Mouse (Mus musculus) limb, embryonic 10.5 days (tissue): ENCODE data around the gene Ccs. TPM values are rescaled to one million over a fixed set of nuclear protein-coding genes. Genes with fewer than 3 reads are reported as not detected.
"Not testable (repeated sequence)": the region's sequence is repeated elsewhere in the genome, so short reads cannot be mapped to it uniquely, and the experiment has no call there.

Source experiments
- DNase-seq: peaks from one replicate; pipeline ENCODE4 v3.0.0-alpha.2; 2017; ENCODE audit warnings: low spot score
- H3K27ac ChIP-seq: fragments of 300-500 bp; sonication (generic); 2 replicates; pipeline ENCODE4 v1.5.1; 2016; ENCODE audit warnings: mild to moderate bottlenecking
- H3K27me3 ChIP-seq: fragments of 300-500 bp; sonication (generic); 2 replicates; pipeline ENCODE4 v1.6.1; 2016; ENCODE audit warnings: low read depth, mild to moderate bottlenecking; ENCODE audit not compliant: poor library complexity, severe bottlenecking
- H3K36me3 ChIP-seq: fragments of 300-500 bp; sonication (generic); 2 replicates; pipeline ENCODE4 v1.6.1; 2016; ENCODE audit warnings: mild to moderate bottlenecking, moderate library complexity
- H3K4me1 ChIP-seq: fragments of 300-500 bp; sonication (generic); 2 replicates; pipeline ENCODE4 v1.6.1; 2016
- H3K4me3 ChIP-seq: fragments of 300-500 bp; sonication (generic); 2 replicates; pipeline ENCODE4 v1.5.1; 2016; ENCODE audit warnings: mild to moderate bottlenecking, moderate library complexity
- H3K9me3 ChIP-seq: fragments of 300-500 bp; sonication (generic); replicated peaks from 2 replicates; pipeline ENCODE4 v1.6.1; 2016; ENCODE audit warnings: mild to moderate bottlenecking
- WGBS: fragments of 180-500 bp; shearing (Covaris S2); methylation state at CpG from one replicate; pipeline ENCODE4 v1.1.7; 2016; 5-methylcytosine and 5-hydroxymethylcytosine counted together
- polyA plus RNA-seq: library from polyadenylated mRNA; unstranded; fragments of >200 nt; fragmentation: Nextera tagmentation; extraction: Ambion mirVana; gene quantifications from 2 replicates; pipeline ENCODE4 v1.2.1, GENCODE M21; 2016

The Ccs gene
- polyA plus RNA-seq, 1 experiment from 2014 or later: 55.3 TPM

DNA sequence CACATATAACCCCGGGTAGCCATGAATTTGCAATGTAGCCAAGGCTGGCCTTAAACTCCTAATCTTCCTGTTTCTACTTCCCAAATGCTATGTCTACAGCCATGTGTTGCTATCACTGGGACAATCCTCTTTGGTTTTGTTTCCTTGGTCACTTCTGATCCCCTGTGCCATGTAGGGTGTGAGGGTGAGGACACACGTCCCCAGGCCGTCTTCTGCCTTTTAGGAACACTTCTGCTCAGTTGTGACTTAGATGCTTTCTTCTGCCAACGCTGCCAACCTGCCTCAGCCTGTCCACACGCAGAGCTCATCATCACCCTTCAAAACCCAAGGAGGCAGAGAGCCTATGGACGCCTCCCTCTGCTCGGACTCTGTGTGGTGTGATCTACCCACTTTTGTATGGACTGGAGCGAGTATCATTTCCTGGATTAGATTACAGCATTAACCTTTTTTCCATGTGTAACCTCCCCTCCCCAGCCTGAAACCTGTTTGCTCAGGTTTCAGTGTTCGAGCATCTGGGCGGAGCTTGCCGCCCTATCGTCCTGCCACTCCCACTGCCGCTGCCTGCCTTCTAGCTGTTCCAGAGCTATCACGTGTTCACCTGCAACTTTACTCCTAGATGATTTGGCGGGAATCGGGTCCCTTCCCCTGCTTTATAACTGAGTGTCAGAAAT, 10.6 kb downstream of the Ccs start:
- H3K36me3 ChIP-seq: peaks cover 57% of the 10 kb centered on the region
- WGBS: 51% methylated on average over 16 of the region's 16 CpGs
- no peak overlapping the region; the same call in 1 of the 2 replicates for H3K27ac ChIP-seq
- H3K4me1 ChIP-seq: peaks cover 9% of the 10 kb centered on the region; the same call in 1 of the 2 replicates
- H3K27me3 ChIP-seq: no peaks in the 10 kb centered on the region
- no peaks in the 10 kb centered on the region for H3K9me3 ChIP-seq
- H3K4me3 ChIP-seq: no peak overlapping the region
- DNase-seq: no peak

DNA sequence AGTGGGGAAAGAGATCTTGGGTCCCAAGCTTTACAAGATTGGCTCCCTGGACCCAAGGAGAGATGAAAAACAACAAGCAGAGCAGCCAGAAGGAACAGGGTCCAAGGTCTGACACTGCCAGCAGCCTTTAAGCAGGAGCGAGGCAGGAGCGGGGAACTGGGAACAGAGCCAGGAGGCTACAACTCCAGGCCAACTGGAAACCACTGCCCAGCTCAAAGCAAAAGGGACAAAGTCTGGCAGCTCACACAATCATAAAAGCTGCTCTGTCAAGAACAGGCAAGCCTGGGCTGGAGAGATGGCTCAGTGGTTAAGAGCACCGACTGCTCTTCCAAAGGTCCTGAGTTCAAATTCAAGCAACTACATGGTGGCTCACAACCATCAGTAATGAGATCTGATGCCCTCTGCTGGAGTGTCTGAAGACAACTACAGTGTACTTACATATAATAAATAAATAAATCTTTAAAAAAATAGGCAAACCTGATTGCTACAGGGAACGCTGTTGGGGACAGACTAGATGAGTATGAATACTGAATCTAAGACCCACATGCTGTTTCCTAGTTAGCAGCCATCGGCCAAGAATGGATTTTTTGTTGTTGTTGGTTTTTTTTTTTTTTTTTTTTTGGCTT, 18.3 kb downstream of the Ccs start:
- Histone ChIP-seq H3K27me3 (no peaks in the 10 kb centered on the region), H3K9me3 (no peaks in the 10 kb centered on the region), H3K27ac (no peak overlapping the region), H3K4me1 (no peaks in the 10 kb centered on the region), H3K4me3 (no peak overlapping the region), H3K36me3 (peaks cover 18% of the 10 kb centered on the region)
- WGBS: 87% methylated on average over 5 of the region's 5 CpGs
- no peak for DNase-seq

DNA sequence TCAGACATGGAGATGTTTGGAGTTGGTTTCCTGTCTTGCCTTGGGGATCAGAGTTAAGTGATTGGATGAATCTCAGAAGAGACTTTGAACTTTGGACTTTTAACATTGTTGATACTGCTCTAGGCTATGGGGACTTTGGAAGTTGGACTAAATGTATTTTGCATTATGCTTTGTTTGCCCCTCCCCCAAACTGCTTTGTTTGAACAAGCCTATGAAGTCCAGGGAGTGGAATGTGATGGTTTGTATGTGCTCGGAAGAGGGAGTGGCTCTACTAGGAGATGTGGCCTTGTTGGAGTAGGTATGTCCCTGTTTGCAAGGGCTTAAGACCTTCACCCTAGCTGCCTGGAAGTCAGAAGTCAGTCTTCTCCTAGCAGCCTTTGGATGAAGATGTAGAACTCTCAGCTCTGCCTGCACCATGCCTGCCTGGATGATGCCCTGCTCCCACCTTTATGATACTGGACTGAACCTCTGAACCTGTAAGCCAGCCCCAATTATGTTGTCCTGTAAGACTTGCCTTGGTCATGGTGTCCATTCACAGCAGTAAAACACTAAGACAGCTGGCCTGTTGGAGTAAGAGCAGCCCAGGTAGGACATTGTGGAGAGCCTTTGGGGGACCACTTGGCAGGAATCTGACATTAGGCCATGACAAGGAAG, 21.8 kb downstream of the Ccs start:
- Histone ChIP-seq H3K4me1 (no peaks in the 10 kb centered on the region), H3K9me3 (no peaks in the 10 kb centered on the region; the same call in 1 of the 2 replicates), H3K36me3 (no peaks in the 10 kb centered on the region), H3K4me3 (no peak overlapping the region), H3K27me3 (no peaks in the 10 kb centered on the region), H3K27ac (no peak overlapping the region)
- WGBS: 74% methylated on average over 1 of the region's 1 CpGs
- DNase-seq: no peak

DNA sequence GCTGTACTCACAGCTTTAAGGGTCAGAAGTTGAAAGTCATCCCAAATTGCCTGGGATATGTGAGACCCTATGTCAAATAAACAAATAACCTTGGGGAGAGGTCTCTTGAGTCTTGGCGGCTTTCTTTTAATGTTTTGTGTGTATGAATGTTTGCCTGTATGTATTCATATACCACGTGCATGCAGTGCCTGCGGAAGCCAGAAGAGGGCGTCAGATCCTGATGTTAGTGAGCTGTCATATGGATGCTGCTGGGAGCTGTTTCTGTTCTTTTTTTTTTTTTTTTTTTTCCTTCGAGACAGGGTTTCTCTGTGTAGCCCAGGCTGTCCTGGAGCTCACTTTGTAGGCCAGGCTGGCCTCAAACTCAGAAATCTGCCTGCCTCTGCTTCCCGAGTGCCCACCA, 26.1 kb downstream of the Ccs start:
- Histone ChIP-seq H3K27me3 (no peaks in the 10 kb centered on the region), H3K9me3 (no peaks in the 10 kb centered on the region; the same call in 1 of the 2 replicates), H3K27ac (no peak overlapping the region), H3K4me3 (no peak overlapping the region), H3K4me1 (peaks cover 17% of the 10 kb centered on the region), H3K36me3 (no peaks in the 10 kb centered on the region)
- DNase-seq: no peak
- WGBS: 80% methylated on average over 6 of the region's 6 CpGs

DNA sequence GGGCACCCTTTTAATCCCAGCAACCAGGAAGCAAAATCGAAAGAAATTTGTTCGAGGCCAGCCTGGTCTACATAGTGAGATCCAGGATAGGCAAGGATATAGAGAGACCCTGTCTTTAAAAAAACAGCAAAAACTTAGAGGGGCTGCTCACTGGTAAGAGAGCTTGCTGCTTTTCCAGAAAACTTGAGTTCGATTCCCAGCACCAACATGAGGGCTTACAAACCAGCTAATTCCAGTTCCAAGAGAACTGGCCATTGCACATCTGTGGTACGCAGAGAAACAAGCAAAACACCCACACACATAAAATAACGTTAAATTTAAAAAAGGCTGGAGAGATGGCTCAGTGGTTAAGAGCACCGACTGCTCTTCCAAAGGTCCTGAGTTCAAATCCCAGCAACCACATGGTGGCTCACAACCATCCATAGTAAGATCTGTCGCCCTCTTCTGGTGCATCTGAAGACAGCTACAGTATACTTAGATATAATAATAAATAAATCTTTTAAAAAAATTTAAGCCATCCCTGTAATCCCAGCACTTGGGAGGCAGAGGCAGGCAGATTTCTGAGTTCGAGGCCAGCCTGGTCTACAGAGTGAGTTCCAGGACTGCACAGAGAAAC, 26.7 kb downstream of the Ccs start:
- H3K9me3 ChIP-seq, DNase-seq, H3K27me3 ChIP-seq, H3K36me3 ChIP-seq: not testable (repeated sequence)
- H3K4me3 ChIP-seq: peak overlapping the region; percentile 91
- WGBS: 77% methylated on average over 8 of the region's 8 CpGs
- H3K4me1 ChIP-seq: peaks cover 20% of the 10 kb centered on the region
- peak overlapping the region; percentile 92 for H3K27ac ChIP-seq

DNA sequence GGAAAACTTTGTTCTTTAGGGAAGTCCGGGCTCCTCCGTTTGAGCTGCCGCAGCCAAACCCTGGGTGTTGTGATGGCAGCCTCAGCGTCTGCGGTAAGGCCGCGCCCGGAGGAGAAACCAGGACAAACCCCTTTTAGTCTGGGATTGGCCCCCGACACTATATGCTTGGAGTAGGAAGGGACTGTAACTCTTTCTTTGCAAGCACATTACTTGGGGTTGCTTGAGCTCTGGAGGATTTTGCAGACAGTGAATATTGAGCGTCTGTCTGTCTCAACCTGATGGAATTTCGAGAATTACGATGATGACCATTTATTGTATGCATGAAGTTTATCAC, 27.3 kb downstream of the Ccs start:
- peaks cover 20% of the 10 kb centered on the region for H3K4me1 ChIP-seq
- peaks cover 3% of the 10 kb centered on the region for H3K36me3 ChIP-seq
- DNase-seq: no peak
- peak overlapping the region; percentile 92 for H3K27ac ChIP-seq
- no peaks in the 10 kb centered on the region; the same call in 1 of the 2 replicates for H3K9me3 ChIP-seq
- no peaks in the 10 kb centered on the region for H3K27me3 ChIP-seq
- peak overlapping the region; percentile 91 for H3K4me3 ChIP-seq
- 6% methylated on average over 12 of the region's 12 CpGs for WGBS

DNA sequence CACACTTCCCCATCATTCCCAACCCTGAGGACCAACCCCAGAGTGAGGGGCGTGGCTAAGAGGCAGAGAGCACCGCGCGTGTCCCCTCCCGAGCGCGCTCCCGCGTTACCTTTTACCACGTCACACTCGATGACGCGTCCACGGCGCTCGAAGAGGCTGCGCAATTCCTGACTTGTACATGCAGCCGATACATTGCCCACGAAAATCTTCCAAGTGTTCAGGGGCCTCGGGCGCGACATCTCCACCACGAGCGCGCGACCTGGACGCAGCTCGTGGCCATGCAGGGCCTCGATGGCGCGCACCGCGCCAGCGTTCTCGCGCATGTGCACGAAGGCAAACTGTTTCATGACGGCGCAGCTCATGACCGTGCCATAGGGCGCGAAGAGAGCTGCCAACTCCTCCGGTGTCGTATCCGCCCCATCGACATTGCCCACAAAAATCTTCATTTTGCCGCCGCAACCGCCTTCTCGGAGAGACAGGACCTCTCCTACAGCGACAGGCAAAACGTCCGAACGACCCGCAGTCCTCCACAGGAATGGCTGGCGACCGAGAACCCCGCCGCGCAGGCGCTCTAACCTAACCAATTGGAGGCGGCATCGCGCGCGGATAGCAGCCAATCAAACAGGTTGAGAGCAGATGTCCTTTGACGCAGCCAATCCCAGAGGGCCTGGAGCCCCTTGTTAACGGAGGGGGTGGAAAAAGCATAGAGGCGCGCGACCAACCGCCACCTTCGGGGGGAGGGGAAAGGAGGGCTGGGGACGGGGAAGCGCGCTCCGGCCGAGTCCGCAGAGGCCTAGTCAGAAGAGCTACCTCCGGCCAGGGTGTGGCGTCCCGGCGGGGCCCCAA, 27.8 kb downstream of the Ccs start, which contains the start of the genes Gm21992 and Rbm14:
Gene Gm21992, minus strand, starts transcription at position 550 of the 846 bp plus-strand sequence.
Gene Rbm14, minus strand, starts transcription at position 572 of the 846 bp plus-strand sequence.
- Histone ChIP-seq H3K27me3 (no peaks in the 10 kb centered on the region), H3K27ac (peak within 1 kb of the TSS; percentile 92), H3K9me3 (no peaks in the 10 kb centered on the region; the same call in 1 of the 2 replicates), H3K4me1 (peaks cover 20% of the 10 kb centered on the region), H3K36me3 (peaks cover 8% of the 10 kb centered on the region), H3K4me3 (peak within 1 kb of the TSS; percentile 91)
- WGBS: under 1% methylated on average over 83 of the region's 83 CpGs
- peak; percentile 97 for DNase-seq

- no peak for DNase-seq
- Histone ChIP-seq H3K4me1 (peaks cover 20% of the 10 kb centered on the region), H3K27ac (peak overlapping the region; percentile 92), H3K4me3 (peak overlapping the region; percentile 91), H3K9me3 (no peaks in the 10 kb centered on the region; the same call in 1 of the 2 replicates), H3K27me3 (no peaks in the 10 kb centered on the region), H3K36me3 (peaks cover 9% of the 10 kb centered on the region)
- 0% methylated on average over 17 of the region's 17 CpGs for WGBS
Measured at GRCm38 (mm10) chr19:4810746-4811062, 28.4 kb downstream of the Ccs start.

- H3K36me3 ChIP-seq: peaks cover 11% of the 10 kb centered on the region
- no peaks in the 10 kb centered on the region for H3K27me3 ChIP-seq
- no peaks in the 10 kb centered on the region for H3K9me3 ChIP-seq
- DNase-seq: no peak
- H3K27ac ChIP-seq: peak overlapping the region; percentile 92
- under 1% methylated on average over 14 of the region's 14 CpGs for WGBS
- peaks cover 20% of the 10 kb centered on the region for H3K4me1 ChIP-seq
- H3K4me3 ChIP-seq: peak overlapping the region; percentile 91
Measured at GRCm38 (mm10) chr19:4810309-4810708, 28.8 kb downstream of the Ccs start.

- Histone ChIP-seq H3K9me3 (no peaks in the 10 kb centered on the region), H3K27ac (no peak overlapping the region), H3K4me1 (peaks cover 5% of the 10 kb centered on the region; the same call in 1 of the 2 replicates), H3K27me3 (no peaks in the 10 kb centered on the region), H3K36me3 (peaks cover 71% of the 10 kb centered on the region), H3K4me3 (no peak overlapping the region; the same call in 1 of the 2 replicates)
- DNase-seq: no peak
- 87% methylated on average over 10 of the region's 10 CpGs for WGBS
Measured at GRCm38 (mm10) chr19:4803283-4803682, 35.8 kb downstream of the Ccs start.

GRCm38 (mm10) chr19:4802691-4803091, 36.4 kb downstream of the Ccs start:
- no peak overlapping the region; the same call in 1 of the 2 replicates for H3K4me3 ChIP-seq
- 95% methylated on average over 7 of the region's 7 CpGs for WGBS
- H3K36me3 ChIP-seq: peaks cover 76% of the 10 kb centered on the region

GRCm38 (mm10) chr19:4799083-4799482, 40.0 kb downstream of the Ccs start:
- Histone ChIP-seq H3K27me3 (no peaks in the 10 kb centered on the region), H3K36me3 (peaks cover 82% of the 10 kb centered on the region), H3K4me3 (no peak overlapping the region), H3K9me3 (no peaks in the 10 kb centered on the region), H3K27ac (no peak overlapping the region), H3K4me1 (peaks cover 10% of the 10 kb centered on the region)
- 95% methylated on average over 5 of the region's 5 CpGs for WGBS
- DNase-seq: no peak

More at GRCm38 (mm10) chr19:4802691-4803091, 36.4 kb downstream of the Ccs start:
- DNase-seq: no peak
- no peaks in the 10 kb centered on the region for H3K27me3 ChIP-seq
- H3K4me1 ChIP-seq: no peaks in the 10 kb centered on the region
- H3K9me3 ChIP-seq: no peaks in the 10 kb centered on the region
- no peak overlapping the region for H3K27ac ChIP-seq
